Mouse (Mus musculus): ENCODE data around the gene Muc13.

DNA sequence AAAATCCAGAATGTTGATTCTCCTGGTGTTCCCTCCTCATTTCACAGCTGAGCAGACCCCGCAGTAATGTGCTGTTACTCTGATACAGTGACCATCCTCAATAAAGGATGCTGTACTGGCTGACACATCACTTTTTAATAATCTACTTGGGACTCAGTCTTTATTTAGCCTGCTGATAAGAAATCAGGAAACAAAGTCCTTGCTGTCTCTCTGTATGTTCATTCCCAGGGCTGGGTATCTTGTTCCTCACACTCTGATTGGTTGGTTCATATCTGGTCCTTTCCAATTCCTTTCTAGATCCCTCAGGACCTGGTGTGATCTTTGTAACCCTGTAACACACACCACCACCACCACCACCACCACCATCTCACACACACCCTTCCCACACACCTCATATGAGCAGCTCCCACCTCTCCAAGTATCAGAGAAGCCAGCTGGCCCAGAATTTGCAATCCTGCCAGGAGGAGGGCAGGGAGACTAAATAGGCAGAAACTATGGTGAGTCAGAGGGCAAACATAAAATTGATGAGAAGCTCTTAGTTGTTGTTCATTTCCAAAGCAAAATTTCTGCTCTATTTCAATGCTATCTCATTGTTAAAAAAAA, 18.0 kb upstream of the Muc13 start:
- TF ChIP-seq EP300 (optimal IDR thresholded peaks at IDR 0.05) (no peak), CTCF (IDR thresholded peaks at IDR 0.05; ENCODE audit: low read depth) (no peak)
